Mouse (Mus musculus) CH12.LX (cell line): Measurements from ENCODE around the gene Ghdc.

Experiments
- E2F4 ChIP-seq: IDR thresholded peaks from 2 replicates; pipeline ENCODE4 v1.6.1; 2011; ENCODE audit warnings: low read depth, low read length, improper control_type of control experiment; ENCODE audit not compliant: insufficient replicate concordance
- ETS1 ChIP-seq: conservative IDR thresholded peaks from 2 replicates; pipeline ENCODE4 v1.6.1; 2012; ENCODE audit warnings: low read depth, mild to moderate bottlenecking, inconsistent platforms, low read length, improper control_type of control experiment, moderate library complexity
- KAT2A ChIP-seq: IDR thresholded peaks from 2 replicates; pipeline ENCODE4 v1.6.1; 2012; ENCODE audit warnings: low read length, improper control_type of control experiment, inconsistent platforms; ENCODE audit not compliant: insufficient replicate concordance
- TCF12 ChIP-seq: IDR thresholded peaks from 2 replicates; pipeline ENCODE4 v1.6.1; 2014; ENCODE audit warnings: low read depth, mild to moderate bottlenecking, inconsistent platforms, low read length, improper control_type of control experiment
- USF2 ChIP-seq: conservative IDR thresholded peaks from 2 replicates; pipeline ENCODE4 v1.6.1; 2011; ENCODE audit warnings: low read depth, low read length, improper control_type of control experiment

DNA sequence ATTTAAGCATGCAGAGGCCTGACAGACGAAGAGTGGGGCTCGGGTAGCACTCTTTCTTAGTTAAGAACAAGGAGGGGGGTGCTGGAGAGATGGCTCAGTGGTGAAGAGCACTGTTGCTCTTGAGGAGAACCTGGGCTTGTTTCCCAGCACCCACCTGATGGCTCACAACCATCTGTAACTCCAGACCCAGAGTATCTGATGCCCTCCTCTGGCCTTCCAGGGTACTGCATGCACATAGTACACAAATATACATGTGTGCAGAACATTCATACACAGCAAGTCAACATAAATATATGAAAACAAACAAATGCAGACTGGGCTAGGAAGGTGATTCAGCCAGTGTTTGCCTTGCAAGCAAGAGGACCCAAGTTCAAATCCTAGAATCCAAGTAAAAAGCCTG, 40.4 kb upstream of the Ghdc start:
- TF ChIP-seq TCF12 (no peak), USF2 (no peak), ETS1 (no peak), KAT2A (no peak), E2F4 (no peak)
